Mouse (Mus musculus): ENCODE data around the gene Zfhx2.

Gene Zfhx2

GRCm38 (mm10) chr14:55105836-55106809, 14.0 kb upstream of the Zfhx2 start, which contains the start of gene Ap1g2:
Ap1g2 (minus strand) TSS chr14:55106593.
- DNase-seq (ENCODE audit: low read depth, low spot score): peak; percentile 71

GRCm38 (mm10) chr14:55105386-55105785, 13.3 kb upstream of the Zfhx2 start:
- DNase-seq (ENCODE audit: low read depth, low spot score): no peak

GRCm38 (mm10) chr14:55104365-55104764, 12.2 kb upstream of the Zfhx2 start:
- no peak for DNase-seq (ENCODE audit: low read depth, low spot score)

GRCm38 (mm10) chr14:55102253-55102785, 10.2 kb upstream of the Zfhx2 start:
- no peak for DNase-seq (ENCODE audit: low read depth, low spot score)

GRCm38 (mm10) chr14:55101592-55101991, 9.5 kb upstream of the Zfhx2 start:
- DNase-seq (ENCODE audit: low read depth, low spot score): peak; percentile 63

- peak; percentile 63 for DNase-seq (ENCODE audit: low read depth, low spot score)
These were observed 5.9 kb upstream of the Zfhx2 start for GRCm38 (mm10) chr14:55098067-55098466.

GRCm38 (mm10) chr14:55097646-55098045, 5.5 kb upstream of the Zfhx2 start:
- DNase-seq (ENCODE audit: low read depth, low spot score): no peak

- no peak for DNase-seq (ENCODE audit: low read depth, low spot score)
These were observed 4.5 kb upstream of the Zfhx2 start for GRCm38 (mm10) chr14:55096573-55097087.

GRCm38 (mm10) chr14:55095671-55096070, 3.5 kb upstream of the Zfhx2 start:
- no peak for DNase-seq (ENCODE audit: low read depth, low spot score)

- no peak for DNase-seq (ENCODE audit: low read depth, low spot score)
These were observed 3.1 kb upstream of the Zfhx2 start for GRCm38 (mm10) chr14:55095263-55095662.

- DNase-seq (ENCODE audit: low read depth, low spot score): peak; percentile 84
These were observed 2.6 kb upstream of the Zfhx2 start, which contains the start of gene Thtpa for GRCm38 (mm10) chr14:55094704-55095231. Thtpa (plus strand) TSS chr14:55094784.

GRCm38 (mm10) chr14:55093927-55094326, 1.8 kb upstream of the Zfhx2 start:
- no peak for DNase-seq (ENCODE audit: low read depth, low spot score)

GRCm38 (mm10) chr14:55091209-55091865, 787 bp downstream of the Zfhx2 start:
- DNase-seq (ENCODE audit: low read depth, low spot score): no peak

- peak; percentile 69 for DNase-seq (ENCODE audit: low read depth, low spot score)
These were observed 2.8 kb downstream of the Zfhx2 start for GRCm38 (mm10) chr14:55089199-55089947.

GRCm38 (mm10) chr14:55086009-55086514, 6.1 kb downstream of the Zfhx2 start:
- no peak for DNase-seq (ENCODE audit: low read depth, low spot score)

GRCm38 (mm10) chr14:55085324-55086008, 6.7 kb downstream of the Zfhx2 start:
- no peak for DNase-seq (ENCODE audit: low read depth, low spot score)

- DNase-seq (ENCODE audit: low read depth, low spot score): no peak
These were observed 8.6 kb downstream of the Zfhx2 start for GRCm38 (mm10) chr14:55083481-55083880.

GRCm38 (mm10) chr14:55081105-55081504, 11.0 kb downstream of the Zfhx2 start:
- DNase-seq (ENCODE audit: low read depth, low spot score): no peak

GRCm38 (mm10) chr14:55079214-55079970, 12.7 kb downstream of the Zfhx2 start:
- peak; percentile 79 for DNase-seq (ENCODE audit: low read depth, low spot score)
